Mouse (Mus musculus): ENCODE measurements at regions not wholly inside any gene's neighbourhood (a gene's known extent, or its start where the extent isn't known, plus 50 kb on each side); places are given as distances from the start of the nearest gene placed in this dataset.

DNA sequence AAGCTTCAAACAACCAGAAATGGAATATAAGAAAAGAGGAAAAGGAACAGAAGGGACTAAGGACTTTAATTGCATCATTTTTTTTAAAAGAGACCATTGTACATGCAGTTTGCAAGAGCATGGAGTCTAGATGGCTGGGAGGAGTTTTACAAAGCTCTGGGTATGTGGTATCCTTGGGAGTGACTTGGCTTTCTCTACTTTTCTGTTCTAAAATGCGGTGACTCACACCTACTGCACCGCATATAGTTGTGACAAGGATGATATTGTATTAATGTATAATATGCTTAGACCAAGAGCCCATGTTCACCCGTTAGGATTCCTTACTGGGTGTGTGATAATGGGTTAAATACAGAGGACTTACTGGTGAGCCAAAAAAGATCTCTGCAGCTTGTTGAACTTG lies 212.5 kb upstream of the Ccdc122 start:
- in situ Hi-C loops (cut with MseI, MboI) = no loop called here

DNA sequence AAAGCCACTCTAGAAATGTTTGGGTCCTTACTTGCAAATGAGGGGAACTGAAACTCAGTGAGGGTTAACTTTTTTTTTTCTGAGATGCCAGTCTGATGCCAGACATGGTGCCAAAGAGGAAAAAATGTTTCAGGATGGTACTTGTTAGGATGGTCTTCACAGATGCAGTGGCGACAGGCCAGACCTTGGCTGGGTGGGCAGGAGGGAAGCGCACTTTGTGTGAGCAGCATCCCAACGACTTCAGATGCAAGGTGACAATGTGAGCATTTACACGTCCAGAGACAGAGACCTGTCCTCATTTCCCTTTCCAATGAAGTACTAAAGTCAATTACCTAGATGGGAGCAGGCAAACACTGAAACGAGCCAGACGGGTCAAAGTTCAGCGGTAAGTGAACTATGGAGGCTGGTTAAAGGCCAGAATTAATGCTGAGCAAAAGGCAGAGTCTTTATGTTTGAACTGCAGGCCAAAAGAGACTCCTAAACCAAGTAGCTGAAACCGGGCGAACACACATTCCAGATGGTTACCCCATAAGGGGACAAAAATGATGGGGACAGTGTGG lies 213.7 kb upstream of the Ccdc122 start:
- in situ Hi-C loops (cut with MseI, MboI) = no loop called here

DNA sequence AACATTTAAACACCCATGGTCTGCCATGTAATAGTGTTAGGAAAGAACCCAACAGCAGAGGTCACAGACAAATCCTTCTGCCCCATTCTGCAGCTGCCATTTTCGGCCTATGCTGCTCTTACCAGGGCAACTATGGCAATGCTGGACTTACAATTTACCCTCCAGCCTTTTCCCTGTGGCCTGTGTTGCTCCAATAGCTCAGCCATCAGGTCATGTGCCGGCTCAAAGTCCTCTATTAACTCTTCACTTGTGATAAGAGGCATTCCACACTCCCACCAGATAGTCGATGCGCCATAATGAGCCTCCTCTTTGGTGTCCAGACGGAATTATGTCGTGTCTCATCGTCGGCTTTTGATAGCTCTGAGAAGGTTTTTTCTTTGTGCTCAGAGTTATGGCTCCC lies 214.7 kb upstream of the Ccdc122 start:
- in situ Hi-C loops (cut with MseI, MboI) = no loop called here

DNA sequence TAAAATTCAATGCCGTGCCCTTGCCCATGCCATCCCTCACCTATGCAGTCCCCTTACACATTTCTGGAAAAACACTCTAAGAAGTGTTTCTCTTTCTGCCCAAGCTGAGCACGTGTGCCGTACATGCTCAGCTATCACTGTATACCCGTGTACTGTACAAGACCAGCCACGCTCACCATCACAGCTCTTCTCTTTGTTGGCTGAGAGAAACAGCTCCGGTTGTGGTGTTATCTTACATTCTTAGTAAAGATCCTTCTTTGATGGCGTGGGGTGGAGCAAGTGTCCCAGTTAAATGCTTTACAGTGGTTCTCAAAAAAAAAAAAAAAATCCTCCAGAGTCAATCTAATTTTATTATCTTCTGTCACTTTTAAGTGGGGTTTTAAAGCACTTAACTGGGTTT lies 215.1 kb upstream of the Ccdc122 start:
- in situ Hi-C loops (cut with MseI, MboI) = no loop called here

DNA sequence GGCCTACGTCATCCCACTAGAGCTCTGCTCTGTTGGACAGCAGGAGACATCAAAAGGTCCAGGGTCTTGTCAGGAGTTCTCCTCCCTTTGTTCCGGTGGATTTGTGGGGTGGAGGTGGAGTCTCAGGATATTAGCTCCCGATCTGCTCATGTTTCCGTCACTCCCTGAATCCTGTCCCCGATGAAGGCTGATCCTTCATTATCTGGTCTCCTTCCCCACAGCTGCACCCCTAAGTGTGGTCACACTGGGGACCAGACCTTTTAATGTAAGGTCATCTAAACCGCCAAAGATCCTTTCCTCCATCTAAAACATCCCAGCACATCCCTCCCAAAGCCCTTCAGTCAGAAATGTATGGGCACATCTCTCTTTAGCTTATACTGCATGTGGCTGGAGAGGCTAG lies 215.6 kb upstream of the Ccdc122 start:
- in situ Hi-C loops (cut with MseI, MboI) = no loop called here

DNA sequence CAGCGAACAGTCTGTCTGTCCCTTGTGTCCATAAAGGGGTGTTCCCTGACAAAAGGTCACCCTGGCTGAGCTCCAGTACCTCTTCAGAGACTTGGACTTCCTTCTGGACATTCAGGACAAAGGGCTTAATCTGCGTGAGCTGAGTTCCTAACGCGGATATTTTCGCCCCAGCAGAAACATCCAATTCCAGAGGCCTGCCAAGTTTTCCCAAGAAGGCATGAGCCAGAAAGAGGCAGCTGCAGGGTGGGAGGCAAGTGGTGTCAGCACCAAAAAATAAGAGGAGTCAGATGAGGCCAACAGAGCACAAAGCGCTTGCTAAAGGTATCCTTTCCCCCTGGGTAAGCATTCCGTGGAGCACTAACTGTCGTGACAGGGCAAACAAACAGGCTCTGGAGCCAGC lies 216.9 kb upstream of the Ccdc122 start:
- in situ Hi-C loops (cut with MseI, MboI) = no loop called here

DNA sequence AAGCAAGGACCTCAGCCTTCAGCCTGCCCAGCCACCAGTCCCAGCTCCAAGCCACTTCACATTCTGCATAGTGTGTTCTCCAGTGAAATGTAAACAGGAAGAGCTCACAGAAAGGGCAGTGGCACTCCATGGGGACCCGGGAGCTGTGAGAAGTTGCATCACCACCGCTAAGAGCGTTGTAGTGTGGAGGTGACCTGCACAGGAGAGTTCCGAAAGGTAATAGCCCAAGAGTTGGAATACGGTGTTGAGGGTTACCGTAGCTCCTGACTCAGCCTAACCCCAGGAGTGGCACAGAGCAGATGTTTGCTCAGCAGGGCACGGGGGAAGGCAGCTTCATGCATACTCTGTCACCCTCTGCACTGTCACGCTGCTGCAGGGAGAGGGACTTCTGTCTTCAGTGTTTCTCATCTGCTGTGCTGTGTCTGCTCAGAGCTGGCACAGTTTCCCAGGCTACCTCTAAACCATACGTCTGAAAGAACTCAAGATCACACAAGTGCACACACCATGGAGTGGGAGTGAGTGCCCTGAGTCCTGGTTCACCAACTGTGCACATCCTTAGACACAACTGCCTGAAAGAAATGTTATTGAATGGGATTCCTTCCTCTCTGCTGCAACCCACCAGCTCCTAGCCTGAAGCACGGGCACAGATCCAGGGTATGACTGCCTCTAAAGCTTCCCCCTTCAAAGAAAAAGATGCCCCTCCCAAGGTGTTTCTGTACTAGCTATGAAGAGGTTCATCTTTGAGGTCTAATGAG lies 218.1 kb upstream of the Ccdc122 start:
- in situ Hi-C loops (cut with MseI, MboI) = no loop called here

DNA sequence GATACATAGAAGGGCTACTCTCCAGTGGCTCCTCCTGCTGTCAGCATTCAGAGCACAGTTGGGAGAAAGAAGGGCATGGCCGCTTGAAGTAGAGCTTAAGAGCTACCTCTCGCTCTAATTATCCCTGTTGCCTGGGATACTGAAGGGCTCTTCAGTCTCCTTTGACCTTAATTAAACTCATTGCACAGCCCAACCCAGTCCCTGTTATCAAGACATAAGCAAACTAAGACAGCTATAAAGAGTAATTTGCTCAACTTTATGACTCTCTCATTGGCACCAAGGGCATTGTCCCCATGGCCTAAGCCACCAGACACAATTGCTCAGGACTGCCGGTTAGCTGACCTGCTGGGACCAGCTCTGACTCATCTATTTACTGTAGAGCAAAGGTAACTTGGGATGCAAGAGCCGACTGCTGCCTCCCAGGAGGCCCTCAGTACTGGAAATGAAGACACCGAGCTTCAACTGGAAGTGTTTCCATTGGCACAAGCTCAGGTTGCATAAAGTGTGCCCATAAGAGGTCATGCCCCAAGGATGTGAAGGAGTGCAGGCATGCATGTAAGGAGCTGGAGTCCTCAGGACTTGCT lies 219.3 kb upstream of the Ccdc122 start:
- in situ Hi-C loops (cut with MseI, MboI) = no loop called here

DNA sequence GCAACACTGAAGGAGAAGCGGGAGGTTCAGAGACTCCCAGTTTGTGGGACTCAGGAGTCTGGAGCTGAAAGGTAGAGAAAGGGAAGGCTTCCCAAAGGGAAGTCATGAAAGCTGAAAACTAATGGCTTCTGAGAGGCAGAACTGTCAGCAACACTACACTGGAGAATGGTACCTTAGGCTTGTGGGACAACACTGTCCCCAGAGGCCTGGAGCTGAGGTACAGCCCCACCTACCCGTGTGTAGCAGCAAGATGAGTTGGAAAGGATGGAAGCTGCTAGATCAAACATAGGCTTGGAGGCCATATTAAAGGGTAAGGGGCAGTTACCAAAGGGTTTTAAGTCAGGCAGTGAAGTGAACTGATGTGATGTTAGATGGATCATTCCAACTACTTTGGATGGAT lies 219.9 kb upstream of the Ccdc122 start:
- in situ Hi-C loops (cut with MseI, MboI) = no loop called here

DNA sequence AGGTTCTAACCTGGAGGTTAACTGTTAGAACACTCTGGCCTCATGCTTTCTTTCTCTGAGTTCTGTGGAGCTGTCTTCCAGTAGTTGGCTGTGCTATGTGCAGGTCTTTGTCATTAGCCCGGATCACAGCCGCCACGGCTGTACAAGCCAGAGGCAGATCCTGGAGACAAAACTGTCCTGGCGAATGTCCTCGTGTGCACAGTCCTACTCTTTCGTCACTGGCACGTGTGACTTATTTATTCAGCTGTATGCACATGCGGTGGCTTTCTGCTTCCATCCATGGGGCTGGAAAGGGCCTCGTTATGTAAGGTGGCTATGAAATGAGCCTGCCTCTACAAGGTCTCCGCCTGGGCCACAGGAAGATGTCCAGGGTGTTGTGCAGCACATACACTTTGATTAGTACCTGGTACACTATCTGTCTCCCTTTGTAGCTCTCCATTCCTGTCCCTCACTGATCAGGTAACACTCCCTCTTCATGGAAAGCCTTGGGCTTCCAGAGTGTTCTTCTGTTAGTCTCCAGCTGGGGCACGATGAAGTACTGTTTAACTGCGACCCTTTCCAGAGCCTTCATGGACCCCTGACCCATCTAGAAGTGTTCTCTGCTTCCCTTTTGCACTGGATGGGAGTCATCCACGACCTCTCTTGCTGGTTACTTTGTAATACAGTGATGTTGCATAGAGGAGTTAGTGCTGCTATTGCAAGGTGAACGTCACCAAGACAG lies 224.3 kb upstream of the Ccdc122 start:
- in situ Hi-C loops (cut with MseI, MboI) = no loop called here

DNA sequence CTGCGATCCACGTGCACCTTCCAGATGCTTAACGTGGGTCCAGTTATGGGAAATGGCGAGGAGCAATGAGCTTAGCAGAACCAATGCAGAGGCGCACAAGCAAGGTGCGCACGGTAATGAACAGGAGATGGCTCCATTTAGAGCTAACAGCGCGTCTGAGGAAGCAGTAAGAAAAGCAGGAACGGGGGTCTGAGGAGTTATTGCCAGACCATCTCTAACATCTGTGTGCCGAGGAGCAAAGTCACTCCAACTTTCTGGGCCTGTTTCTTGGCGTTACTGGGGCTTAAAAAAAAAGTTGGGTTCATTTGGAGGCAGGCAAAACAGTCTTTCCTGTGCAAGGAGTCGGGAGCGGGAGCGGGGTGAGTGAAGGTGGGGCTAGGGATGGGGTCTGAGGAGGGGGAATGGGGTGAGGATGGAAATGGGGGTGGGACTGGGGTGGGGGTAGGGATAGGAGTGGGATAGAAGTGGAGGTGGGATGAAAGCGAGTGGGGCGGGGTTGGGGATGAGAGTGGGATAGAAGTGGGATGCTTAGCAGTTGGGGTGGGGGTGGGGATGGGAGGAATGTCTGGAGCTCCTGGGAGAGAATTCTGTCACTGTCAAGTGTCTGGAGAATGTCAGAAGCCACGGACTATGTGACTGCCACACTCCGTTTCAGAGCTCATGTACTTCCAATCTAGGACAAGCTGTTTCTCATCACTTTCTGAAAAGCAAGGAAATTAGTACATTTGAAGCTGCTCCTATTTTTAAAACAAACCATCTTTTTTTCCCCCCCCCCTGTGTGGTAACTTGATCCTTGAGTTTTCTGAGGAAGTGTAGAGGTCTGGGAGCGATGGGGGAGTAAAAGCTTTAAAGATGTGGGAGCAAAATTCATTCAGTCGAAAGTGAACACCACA lies 225.6 kb upstream of the Ccdc122 start:
- in situ Hi-C loops (cut with MseI, MboI) = no loop called here

DNA sequence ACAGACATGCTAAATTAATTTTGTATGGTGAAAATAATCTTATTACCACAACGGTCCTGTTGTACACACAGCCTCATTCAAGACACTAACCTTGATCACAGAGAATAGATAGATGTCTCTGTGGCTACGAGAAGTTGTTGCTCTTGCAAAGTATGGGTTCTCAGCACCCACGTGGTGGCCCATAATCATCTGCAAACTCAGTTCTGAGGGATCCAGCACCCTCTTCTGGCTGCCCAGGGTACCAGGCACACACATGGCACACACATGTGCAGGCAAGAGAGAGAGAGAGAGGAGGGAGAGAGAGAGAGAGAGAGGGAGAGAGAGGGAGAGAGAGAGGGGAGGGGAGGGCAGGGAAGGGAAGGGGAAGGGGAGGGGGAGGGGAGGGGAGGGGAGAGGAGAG lies 226.5 kb upstream of the Ccdc122 start:
- in situ Hi-C loops (cut with MseI, MboI) = no loop called here

DNA sequence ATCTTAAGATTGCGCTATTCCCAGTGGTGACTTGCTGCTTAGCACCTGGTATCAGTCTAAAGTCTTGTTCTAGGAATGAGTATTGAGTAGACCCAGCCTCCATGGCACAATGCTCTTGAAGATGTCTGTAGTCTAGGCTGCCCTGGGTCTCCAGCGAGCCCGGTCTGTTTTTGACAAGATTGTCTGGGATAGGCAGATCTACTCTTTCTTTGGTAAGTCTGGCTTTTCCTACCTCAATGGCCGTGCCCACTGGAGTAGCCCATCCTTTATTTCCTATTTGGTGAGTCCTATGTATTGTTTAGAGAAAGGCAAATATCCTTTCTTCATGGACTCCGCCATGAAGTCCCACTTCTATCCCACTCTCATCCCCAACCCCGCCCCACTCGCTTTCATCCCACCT lies 227.2 kb upstream of the Ccdc122 start:
- in situ Hi-C loops (cut with MseI, MboI) = no loop called here

DNA sequence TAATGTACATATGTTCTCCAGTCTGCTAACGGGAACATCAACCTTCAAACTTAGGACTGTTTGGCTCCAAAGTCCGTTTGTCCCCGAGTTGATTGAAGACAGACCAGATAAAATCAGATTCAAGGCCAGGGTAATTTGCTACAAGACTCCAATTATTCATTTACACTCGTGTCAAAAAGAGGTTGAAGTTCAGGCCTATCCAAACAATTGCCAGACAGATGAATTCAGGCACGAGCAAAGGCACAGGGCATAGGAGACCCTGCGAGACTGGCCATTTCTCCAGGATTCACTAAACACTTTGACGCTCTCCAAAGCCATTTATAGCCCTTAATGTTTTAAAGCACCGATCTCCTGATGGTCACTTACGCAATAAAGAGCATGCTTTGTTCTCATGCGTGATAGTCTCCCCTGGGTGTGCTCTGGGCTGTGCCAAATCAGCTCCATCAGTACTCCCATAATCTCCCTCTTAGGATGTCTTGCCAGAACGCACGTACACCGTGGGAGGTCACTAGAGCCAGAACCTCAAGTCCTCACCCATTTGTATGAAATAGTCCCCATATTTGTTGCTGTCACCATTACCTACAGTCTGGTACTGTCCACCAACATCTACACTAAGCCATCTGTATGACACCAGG lies 231.3 kb upstream of the Ccdc122 start:
- in situ Hi-C loops (cut with MseI, MboI) = no loop called here

DNA sequence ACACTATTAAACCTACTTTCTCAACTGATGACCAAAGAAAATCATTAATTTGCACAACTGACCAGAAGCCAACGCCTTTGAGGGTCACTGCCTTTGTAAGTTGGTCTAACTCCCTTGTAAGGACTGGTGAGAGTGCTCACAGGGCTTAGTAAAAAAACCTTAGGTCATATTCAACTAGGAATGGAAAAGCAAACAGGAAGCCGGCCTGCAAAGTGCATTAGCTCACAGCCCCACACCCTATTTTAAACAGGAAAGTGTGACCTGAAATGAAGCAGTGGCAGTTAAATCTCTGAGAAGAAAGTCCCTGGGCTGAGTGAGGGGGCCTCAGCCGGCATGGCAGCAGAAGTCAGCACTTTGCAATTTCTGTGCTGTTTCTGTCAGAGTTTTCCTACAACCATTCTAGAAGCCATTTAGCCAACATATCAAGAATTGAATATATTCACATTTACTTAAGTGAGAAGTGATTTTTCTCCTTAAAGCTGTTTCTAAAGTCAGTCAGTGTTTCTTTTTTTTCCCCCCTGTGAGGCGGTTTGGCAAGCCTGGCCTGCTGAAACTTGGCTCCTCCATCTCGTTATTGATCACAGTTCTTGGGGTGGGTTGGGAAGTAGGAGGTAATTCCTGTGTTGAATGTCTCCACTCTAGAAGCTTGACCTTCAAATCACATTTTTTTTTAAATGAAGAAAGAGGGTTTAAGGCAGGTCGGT lies 232.0 kb upstream of the Ccdc122 start:
- in situ Hi-C loops (cut with MseI, MboI) = no loop called here

DNA sequence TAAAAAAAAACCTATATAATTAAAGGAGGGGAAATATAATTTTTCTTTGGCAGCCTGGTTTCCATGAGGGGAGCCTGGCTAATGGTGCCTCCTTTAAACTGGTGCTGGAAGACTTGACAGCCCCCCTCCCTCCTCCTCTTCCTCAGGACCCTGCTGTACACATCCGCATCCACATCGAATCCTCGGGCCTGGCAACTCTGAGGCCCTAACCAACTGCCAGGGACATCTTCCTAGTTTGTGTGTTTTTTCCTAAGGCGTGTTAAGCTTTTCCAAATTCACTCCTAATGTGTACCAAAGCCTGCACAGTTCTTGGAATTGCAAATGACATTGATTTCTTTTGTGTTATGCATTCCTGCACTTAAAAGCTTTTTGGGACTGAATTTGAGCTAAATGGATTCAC lies 236.4 kb upstream of the Ccdc122 start:
- in situ Hi-C loops (cut with MseI, MboI) = no loop called here

DNA sequence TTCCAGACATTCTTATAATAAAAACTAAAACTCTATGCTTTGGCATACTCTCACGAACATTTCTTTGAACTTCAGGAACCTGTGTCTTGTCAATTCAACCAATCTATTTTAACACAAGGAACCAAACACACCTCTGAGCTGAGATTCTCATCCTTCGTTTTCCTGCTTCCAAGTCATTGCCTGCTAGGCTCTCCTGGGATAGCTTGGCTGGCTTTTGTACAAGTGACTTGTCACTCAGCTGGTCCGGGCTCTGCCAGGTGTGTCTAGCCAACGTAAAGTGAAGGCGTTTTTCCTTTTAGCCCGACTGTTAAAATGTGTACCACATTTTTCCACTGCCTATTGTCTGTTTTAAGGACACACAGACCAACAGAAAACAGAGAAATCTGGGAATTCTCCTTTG lies 236.8 kb upstream of the Ccdc122 start:
- in situ Hi-C loops (cut with MseI, MboI) = no loop called here

DNA sequence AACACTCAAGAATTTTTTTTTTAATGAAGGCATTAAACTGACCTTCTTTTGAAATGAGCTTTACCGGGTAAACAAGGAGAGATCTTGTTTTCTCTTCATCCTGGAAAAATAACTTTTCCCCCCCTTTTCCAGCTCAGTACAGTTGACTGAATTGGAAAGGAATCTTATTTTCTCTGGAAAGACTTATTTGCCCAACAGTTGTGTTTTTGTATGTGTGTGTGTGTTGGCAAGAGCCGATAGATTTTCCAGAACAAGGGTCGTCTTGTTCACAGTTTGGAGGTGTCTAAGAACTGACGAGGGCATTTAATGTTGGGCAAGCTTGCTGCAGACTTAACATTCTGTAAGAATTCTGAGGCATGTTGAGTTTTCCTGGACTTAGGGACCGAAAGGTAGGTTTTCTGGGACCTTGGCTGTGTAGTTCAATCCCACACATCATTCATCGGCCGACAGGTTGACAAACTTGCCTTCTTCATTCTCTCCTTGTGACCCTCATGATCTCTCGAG lies 237.6 kb upstream of the Ccdc122 start:
- in situ Hi-C loops (cut with MseI, MboI) = no loop called here

DNA sequence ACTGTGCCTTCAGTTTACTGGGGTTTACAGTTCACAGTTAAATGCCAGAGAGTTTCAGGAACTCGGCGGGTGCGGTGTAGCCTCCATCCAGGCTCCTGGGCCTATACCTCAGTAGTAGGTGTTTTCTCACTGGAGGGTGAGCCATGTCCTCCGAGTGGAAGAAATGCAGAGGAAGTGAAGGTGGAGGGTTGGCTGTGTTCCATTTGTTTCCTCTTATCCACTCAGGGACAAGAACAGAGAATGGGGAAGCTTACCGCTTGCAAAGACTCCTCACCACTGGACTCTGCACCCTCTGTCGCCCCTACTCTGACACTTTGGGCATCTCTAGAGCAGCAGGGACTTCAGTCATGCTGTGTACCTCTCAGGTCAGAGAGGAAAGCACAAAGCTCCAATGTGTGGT lies 238.1 kb upstream of the Ccdc122 start:
- in situ Hi-C loops (cut with MseI, MboI) = no loop called here

DNA sequence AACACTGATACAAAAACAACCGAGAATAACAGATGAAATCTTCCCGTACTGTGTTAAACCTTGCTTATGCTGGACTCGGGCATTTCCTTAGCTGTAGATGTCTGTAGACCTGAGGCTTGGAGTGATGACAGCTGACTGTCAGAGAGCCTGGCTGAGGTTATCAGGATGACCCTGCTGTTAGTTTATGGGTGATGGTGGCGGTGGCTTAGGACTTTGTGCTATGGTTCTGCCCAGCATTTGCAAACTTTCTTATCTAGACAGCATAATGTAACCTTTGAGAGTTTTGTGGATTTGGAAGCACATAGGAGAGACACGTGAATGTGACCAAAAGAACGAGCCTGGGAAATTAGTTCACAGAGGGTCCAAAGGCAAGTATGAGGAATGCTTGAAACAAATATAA lies 239.1 kb upstream of the Ccdc122 start:
- in situ Hi-C loops (cut with MseI, MboI) = no loop called here

Data from mouse trophoblast stem cell (cell line).